In the genomic region with DNA sequence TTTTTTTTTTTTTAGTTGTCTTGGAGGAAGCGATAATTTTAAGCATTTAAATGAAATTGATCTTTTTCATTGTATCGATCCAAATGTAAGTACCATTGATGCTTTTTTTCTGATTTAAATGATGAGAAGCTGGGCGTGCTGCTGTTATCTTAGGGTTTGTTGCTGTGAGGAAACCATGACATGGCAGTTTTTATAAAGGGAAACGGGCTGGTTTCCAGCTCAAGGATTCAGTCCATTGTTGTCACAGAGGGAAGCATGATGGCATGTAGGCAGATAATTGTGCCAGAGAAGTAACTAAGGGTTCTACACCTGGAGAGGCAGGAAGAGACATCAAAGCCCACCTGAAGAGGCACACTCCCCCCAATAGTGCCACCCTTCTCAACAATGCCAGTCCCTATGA, we compare ENCODE assay signal across 21 mouse cellular contexts. TPM values are rescaled to one million over a fixed set of nuclear protein-coding genes. Genes with fewer than 3 reads are reported as not detected.
DNase-seq lines count a peak whose midpoint lies in the region; ATAC-seq and TF ChIP-seq lines count a peak whose summit lies in the region.
"Had no signal": no experiment of that assay in that cellular context is flagged by ENCODE, and none has a peak within 500 bp of the region (broad histone marks: within the 10 kb centered on the region; RNA-seq: fewer than 3 reads in every experiment).

No protein-coding gene starts in this region.

- TF ChIP-seq CTCF in ES-Bruce4 (IDR thresholded peaks at IDR 0.05; ENCODE audit: low read depth, low read length): no peak

- DNase-seq in heart, adult 11 months: no peak
- no peak for DNase-seq in embryo, embryonic 9.5 days (ENCODE audit: extremely low spot score)
- DNase-seq in right cerebral cortex, postnatal 25 days: no peak
- DNase-seq: adrenal gland, postnatal 14 days; B cell, adult 2 months; cerebellum, adult 18-20 months; cerebellum, postnatal 25 days; gastrocnemius, adult 2 months; kidney, adult 11 months; kidney, postnatal 10 days had no signal

- H3K4me2 ChIP-seq in heart, embryonic 12.5 days: no peak overlapping the region
- H3K4me2 ChIP-seq: forebrain, embryonic 12.5 days; heart, embryonic 13.5 days had no signal

- no peak for TF ChIP-seq EP300 in ES-Bruce4 (IDR thresholded peaks at IDR 0.05; ENCODE audit: insufficient read depth, low read depth, low read length)

- peaks cover 58% of the 10 kb centered on the region for H3K36me3 ChIP-seq in heart, embryonic 12.5 days
- peaks cover 67% of the 10 kb centered on the region for H3K36me3 ChIP-seq in ES-Bruce4 (ENCODE audit: control insufficient read depth, insufficient read depth, low read length, poor library complexity, severe bottlenecking)

- peaks cover 8% of the 10 kb centered on the region; the same call in 1 of the 2 replicates for H3K4me1 ChIP-seq in heart, embryonic 12.5 days (replicated peaks)
- peaks cover 2% of the 10 kb centered on the region for H3K4me1 ChIP-seq in ES-Bruce4 (ENCODE audit: control insufficient read depth, insufficient read depth, low read length)
- H3K4me1 ChIP-seq: embryonic facial prominence, embryonic 10.5 days; forebrain, embryonic 12.5 days; midbrain, embryonic 10.5 days had no signal

- no peaks in the 10 kb centered on the region for H3K9me3 ChIP-seq in heart, embryonic 12.5 days (replicated peaks)
- H3K9me3 ChIP-seq in ES-Bruce4 (replicated peaks; ENCODE audit: control insufficient read depth, insufficient read depth, low read length, poor library complexity, severe bottlenecking): no peaks in the 10 kb centered on the region
- H3K9me3 ChIP-seq: embryonic facial prominence, embryonic 10.5 days; heart, embryonic 13.5 days; midbrain, embryonic 10.5 days had no signal

- 78% methylated on average over 4 of the region's 4 CpGs for WGBS in heart, embryonic 12.5 days

- TF ChIP-seq POLR2A in ES-Bruce4 (IDR thresholded peaks at IDR 0.05; ENCODE audit: insufficient read depth, low read length): no peak

- peak; percentile 81; the same call in 1 of the 2 replicates for ATAC-seq in heart, embryonic 12.5 days (ENCODE audit: insufficient number of reproducible peaks, low FRiP score)
- peak; percentile 67 for ATAC-seq in erythroid progenitor cell, adult 5-6 weeks (replicated peaks; ENCODE audit: low FRiP score, poor library complexity, severe bottlenecking)
- ATAC-seq in megakaryocyte, adult 5-6 weeks (ENCODE audit: poor library complexity, severe bottlenecking): peak; percentile 63
- ATAC-seq: hindbrain, embryonic 16.5 days; lung, postnatal 0 days; Patski had no signal

- no peak overlapping the region for H3K4me3 ChIP-seq in heart, embryonic 12.5 days
- no peak overlapping the region for H3K4me3 ChIP-seq in ES-Bruce4 (ENCODE audit: low read depth, low read length)
- H3K4me3 ChIP-seq: embryonic facial prominence, embryonic 10.5 days; forebrain, embryonic 12.5 days; gastrocnemius, adult 2 months; heart, embryonic 13.5 days; midbrain, embryonic 10.5 days had no signal

- 0 out of 2 replicates have a peak overlapping the region, but pooled peaks have one; percentile 54 for H3K27ac ChIP-seq in heart, embryonic 12.5 days (ENCODE audit: poor library complexity, severe bottlenecking)
- H3K27ac ChIP-seq in ES-Bruce4 (ENCODE audit: insufficient read depth, low read length): 0 out of 2 replicates have a peak overlapping the region, but pooled peaks have one; percentile 6
- H3K27ac ChIP-seq: embryonic facial prominence, embryonic 10.5 days; forebrain, embryonic 12.5 days; gastrocnemius, adult 2 months; heart, embryonic 13.5 days; midbrain, embryonic 10.5 days had no signal

- H3K27me3 ChIP-seq in heart, embryonic 12.5 days (replicated peaks): no peaks in the 10 kb centered on the region
- H3K27me3 ChIP-seq in ES-Bruce4 (ENCODE audit: control insufficient read depth, insufficient read depth, low read length, poor library complexity, severe bottlenecking): no peaks in the 10 kb centered on the region
- H3K27me3 ChIP-seq: forebrain, embryonic 12.5 days; heart, embryonic 13.5 days; Patski had no signal

- H3K9ac ChIP-seq in heart, embryonic 12.5 days: no peak overlapping the region
- H3K9ac ChIP-seq in ES-Bruce4 (ENCODE audit: low read depth, poor library complexity, severe bottlenecking): no peak overlapping the region
- H3K9ac ChIP-seq: forebrain, embryonic 12.5 days; heart, embryonic 13.5 days had no signal

RNA-seq across cellular contexts. Expression of gene Ptges3, which starts 10.4 kb away (rescaled TPM):
- 363 and 375 TPM in 2 replicates for polyA plus RNA-seq in heart, embryonic 12.5 days (2016; fragmentation: Nextera tagmentation; extraction: Ambion mirVana)
- 759 and 788 TPM in 2 replicates for polyA plus RNA-seq in ES-Bruce4 (2011; ENCODE audit: insufficient read depth, insufficient read length, low read depth, missing spikeins)
- total RNA-seq in erythroid progenitor cell, adult 5-6 weeks (2015; ENCODE audit: low replicate concordance): 84.0 and 85.9 TPM in 2 replicates
- total RNA-seq in erythroid progenitor cell, adult 5-6 weeks (2017; ENCODE audit: low replicate concordance): 87.1 and 111 TPM in 2 replicates
- total RNA-seq in megakaryocyte, adult 5-6 weeks (2015): 118 and 120 TPM in 2 replicates
- 140 and 162 TPM in 2 replicates for total RNA-seq in megakaryocyte, adult 5-6 weeks (2017)

RNA-seq across cellular contexts. Expression of gene Atp5b, which starts 13.9 kb away (rescaled TPM):
- polyA plus RNA-seq in heart, embryonic 12.5 days (2016; fragmentation: Nextera tagmentation; extraction: Ambion mirVana): 4,835 and 4,880 TPM in 2 replicates
- polyA plus RNA-seq in ES-Bruce4 (2011; ENCODE audit: insufficient read depth, insufficient read length, low read depth, missing spikeins): 1,323 and 1,329 TPM in 2 replicates
- 755 and 881 TPM in 2 replicates for total RNA-seq in erythroid progenitor cell, adult 5-6 weeks (2015; ENCODE audit: low replicate concordance)
- 598 and 1,019 TPM in 2 replicates for total RNA-seq in erythroid progenitor cell, adult 5-6 weeks (2017; ENCODE audit: low replicate concordance)
- total RNA-seq in megakaryocyte, adult 5-6 weeks (2015): 902 and 936 TPM in 2 replicates
- 1,533 and 1,600 TPM in 2 replicates for total RNA-seq in megakaryocyte, adult 5-6 weeks (2017)

RNA-seq across cellular contexts. Expression of gene Baz2a, which starts 22.2 kb away (rescaled TPM):
- 11.3 and 12.2 TPM in 2 replicates for polyA plus RNA-seq in heart, embryonic 12.5 days (2016; fragmentation: Nextera tagmentation; extraction: Ambion mirVana)
- polyA plus RNA-seq in ES-Bruce4 (2011; ENCODE audit: insufficient read depth, insufficient read length, low read depth, missing spikeins): 166 and 170 TPM in 2 replicates
- total RNA-seq in erythroid progenitor cell, adult 5-6 weeks (2015; ENCODE audit: low replicate concordance): 89.4 and 109 TPM in 2 replicates
- 87.9 and 88.6 TPM in 2 replicates for total RNA-seq in erythroid progenitor cell, adult 5-6 weeks (2017; ENCODE audit: low replicate concordance)
- total RNA-seq in megakaryocyte, adult 5-6 weeks (2015): 51.3 and 53.5 TPM in 2 replicates
- total RNA-seq in megakaryocyte, adult 5-6 weeks (2017): 21.3 and 27.4 TPM in 2 replicates

RNA-seq across cellular contexts. Expression of gene Naca, which starts 33.8 kb away (rescaled TPM):
- polyA plus RNA-seq in heart, embryonic 12.5 days (2016; fragmentation: Nextera tagmentation; extraction: Ambion mirVana): 573 and 577 TPM in 2 replicates
- 1,269 and 1,335 TPM in 2 replicates for polyA plus RNA-seq in ES-Bruce4 (2011; ENCODE audit: insufficient read depth, insufficient read length, low read depth, missing spikeins)
- 228 and 341 TPM in 2 replicates for total RNA-seq in erythroid progenitor cell, adult 5-6 weeks (2015; ENCODE audit: low replicate concordance)
- 391 and 449 TPM in 2 replicates for total RNA-seq in erythroid progenitor cell, adult 5-6 weeks (2017; ENCODE audit: low replicate concordance)
- 699 and 796 TPM in 2 replicates for total RNA-seq in megakaryocyte, adult 5-6 weeks (2015)
- total RNA-seq in megakaryocyte, adult 5-6 weeks (2017): 1,510 and 1,709 TPM in 2 replicates

RNA-seq across cellular contexts. Expression of gene Prim1, which starts 54.2 kb away (rescaled TPM):
- polyA plus RNA-seq in heart, embryonic 12.5 days (2016; fragmentation: Nextera tagmentation; extraction: Ambion mirVana): 50.0 and 50.6 TPM in 2 replicates
- 69.7 and 78.2 TPM in 2 replicates for polyA plus RNA-seq in ES-Bruce4 (2011; ENCODE audit: insufficient read depth, insufficient read length, low read depth, missing spikeins)
- total RNA-seq in erythroid progenitor cell, adult 5-6 weeks (2015; ENCODE audit: low replicate concordance): 144 and 177 TPM in 2 replicates
- total RNA-seq in erythroid progenitor cell, adult 5-6 weeks (2017; ENCODE audit: low replicate concordance): 110 and 170 TPM in 2 replicates
- total RNA-seq in megakaryocyte, adult 5-6 weeks (2015): 70.7 and 76.4 TPM in 2 replicates
- total RNA-seq in megakaryocyte, adult 5-6 weeks (2017): 66.4 and 66.8 TPM in 2 replicates
